Mouse (Mus musculus): ENCODE measurements around the gene Mylip.

GRCm38 (mm10) chr13:45437134-45437533, 47.6 kb downstream of the Mylip start:
- TF ChIP-seq CTCF (IDR thresholded peaks at IDR 0.05; ENCODE audit: low read depth): no peak
- no peak for TF ChIP-seq EP300 (optimal IDR thresholded peaks at IDR 0.05)

Data from stomach, postnatal 0 days (tissue).